Mouse (Mus musculus) cerebellum, adult 9-11 months (tissue): ENCODE data around the gene Gda.

Source experiments
- DNase-seq: peaks from one replicate; pipeline ENCODE4 v3.0.0; 2022

The Gda gene

DNA sequence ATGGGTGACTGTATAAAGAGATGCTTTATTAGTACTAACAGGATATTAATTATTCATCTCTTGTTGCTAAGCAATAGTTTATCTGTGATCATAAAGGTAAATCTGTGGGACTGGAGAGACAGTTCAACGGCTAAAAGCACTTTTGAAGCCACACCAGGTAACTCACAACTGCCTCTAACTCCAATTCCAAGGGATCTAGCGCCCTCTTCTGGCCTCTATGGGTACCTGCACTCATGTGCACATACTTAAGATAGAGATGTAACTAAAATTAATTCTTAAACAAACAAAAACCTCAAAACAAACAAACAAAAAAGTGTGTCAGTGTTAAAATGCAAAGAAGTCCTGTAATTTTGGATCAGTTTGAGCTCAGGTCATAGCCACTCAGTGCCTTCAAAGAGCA is 101.9 kb downstream of the Gda start:
- no peak for DNase-seq

DNA sequence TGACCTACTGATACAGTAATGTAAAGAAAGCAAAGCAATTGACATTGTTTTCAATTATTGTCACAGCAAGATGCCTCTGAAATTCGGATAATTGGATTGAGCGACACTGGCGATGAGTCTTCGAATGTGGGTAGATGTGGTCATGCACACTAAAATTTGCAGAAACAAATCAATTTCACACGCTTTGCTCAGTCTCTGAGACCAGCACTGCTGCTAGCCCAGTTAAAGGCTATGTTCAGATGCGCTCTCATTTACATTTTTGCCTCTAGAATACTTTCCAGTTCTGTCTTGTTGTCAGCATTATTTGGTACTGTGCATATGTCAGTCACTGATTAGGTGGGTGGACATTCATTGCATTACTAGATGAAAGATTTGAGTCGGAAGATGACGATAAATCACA is 102.5 kb downstream of the Gda start:
- DNase-seq, result no peak

- no peak for DNase-seq
These were observed 104.1 kb downstream of the Gda start for GRCm38 (mm10) chr19:21369175-21369574.

DNA sequence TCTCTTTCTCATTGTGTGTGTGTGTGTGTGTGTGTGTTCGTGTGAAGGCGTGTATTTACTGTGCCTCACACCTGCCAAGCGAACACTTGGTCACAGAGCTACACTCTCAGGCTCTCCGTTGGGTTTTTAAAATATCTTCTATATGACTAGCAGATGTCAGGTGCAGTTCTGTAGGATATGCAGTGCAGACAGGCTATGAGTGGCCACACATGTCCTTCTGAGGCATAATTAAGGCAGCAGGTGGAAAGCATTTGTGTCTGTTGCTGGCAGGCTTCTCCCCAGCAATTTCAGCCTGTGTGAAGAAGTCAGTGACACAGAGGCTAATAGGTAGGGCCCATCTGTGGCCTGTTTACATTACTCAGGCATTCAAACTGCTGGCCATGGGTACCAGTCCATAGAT is 104.7 kb downstream of the Gda start:
- no peak for DNase-seq

DNA sequence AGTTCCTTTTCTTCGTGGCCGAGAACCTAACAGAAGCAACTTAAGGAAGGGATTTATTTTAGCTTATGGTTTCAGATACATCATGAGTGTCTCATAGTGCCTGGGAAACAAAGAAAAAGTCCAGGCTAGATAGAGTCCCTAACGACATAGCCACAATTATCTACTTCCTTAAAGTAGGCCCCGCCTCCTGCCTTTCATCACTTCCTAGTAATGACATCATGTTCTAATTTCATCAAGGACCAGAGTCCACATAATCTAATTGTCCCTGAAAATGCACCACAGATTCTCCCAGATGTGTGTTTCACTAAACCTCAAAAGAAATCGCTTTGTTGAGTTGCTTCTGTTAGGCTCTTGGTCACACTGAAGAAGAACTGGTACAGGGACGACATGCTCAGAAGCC is 115.5 kb downstream of the Gda start:
- DNase-seq, result no peak

GRCm38 (mm10) chr19:21349634-21350033 is 123.6 kb downstream of the Gda start:
- DNase-seq, result no peak

GRCm38 (mm10) chr19:21346646-21347045 is 126.6 kb downstream of the Gda start:
- no peak for DNase-seq
